Mouse (Mus musculus): ENCODE data around the gene Fam214a. TPM values are rescaled to one million over a fixed set of nuclear protein-coding genes. Genes with fewer than 3 reads are reported as not detected.
A peak's percentile ranks its signal among the peaks of the same experiment; 100 is the strongest.

Fam214a gene
- polyA plus RNA-seq, 1 experiment: not detected

GRCm38 (mm10) chr9:74961073-74961575 lies 8.4 kb downstream of the Fam214a start:
- H3K4me1 ChIP-seq (ENCODE audit: control insufficient read depth, insufficient read depth, low read length): peaks cover 6% of the 10 kb centered on the region
- no peak for TF ChIP-seq POLR2A (IDR thresholded peaks at IDR 0.05; ENCODE audit: insufficient read depth, low read depth, low read length)
- 28% methylated on average over 14 of the region's 14 CpGs for WGBS
- H3K27ac ChIP-seq (ENCODE audit: insufficient read depth, low read depth, low read length): 0 out of 2 replicates have a peak overlapping the region, but pooled peaks have one; percentile 47
- no peak overlapping the region for H3K4me3 ChIP-seq (ENCODE audit: insufficient read depth, low read depth, low read length)

GRCm38 (mm10) chr9:74963953-74964352 lies 11.3 kb downstream of the Fam214a start:
- peaks cover 10% of the 10 kb centered on the region for H3K4me1 ChIP-seq (ENCODE audit: control insufficient read depth, insufficient read depth, low read length)
- H3K4me3 ChIP-seq (ENCODE audit: insufficient read depth, low read depth, low read length): no peak overlapping the region
- WGBS: 91% methylated on average over 2 of the region's 2 CpGs
- no peak for TF ChIP-seq CTCF (IDR thresholded peaks at IDR 0.05; ENCODE audit: insufficient read depth, low read depth, low read length)
- no peak for TF ChIP-seq POLR2A (IDR thresholded peaks at IDR 0.05; ENCODE audit: insufficient read depth, low read depth, low read length)
- no peak overlapping the region for H3K27ac ChIP-seq (ENCODE audit: insufficient read depth, low read depth, low read length)

GRCm38 (mm10) chr9:74964866-74965384 lies 12.2 kb downstream of the Fam214a start:
- H3K4me3 ChIP-seq (ENCODE audit: insufficient read depth, low read depth, low read length): no peak overlapping the region
- peaks cover 10% of the 10 kb centered on the region for H3K4me1 ChIP-seq (ENCODE audit: control insufficient read depth, insufficient read depth, low read length)
- WGBS: 94% methylated on average over 10 of the region's 10 CpGs
- TF ChIP-seq POLR2A (IDR thresholded peaks at IDR 0.05; ENCODE audit: insufficient read depth, low read depth, low read length) (no peak), CTCF (IDR thresholded peaks at IDR 0.05; ENCODE audit: insufficient read depth, low read depth, low read length) (no peak)
- no peak overlapping the region for H3K27ac ChIP-seq (ENCODE audit: insufficient read depth, low read depth, low read length)

GRCm38 (mm10) chr9:74966200-74966599 lies 13.5 kb downstream of the Fam214a start:
- 92% methylated on average over 4 of the region's 4 CpGs for WGBS
- Histone ChIP-seq H3K27ac (ENCODE audit: insufficient read depth, low read depth, low read length) (no peak overlapping the region), H3K4me3 (ENCODE audit: insufficient read depth, low read depth, low read length) (no peak overlapping the region), H3K4me1 (ENCODE audit: control insufficient read depth, insufficient read depth, low read length) (peaks cover 7% of the 10 kb centered on the region)
- TF ChIP-seq POLR2A (IDR thresholded peaks at IDR 0.05; ENCODE audit: insufficient read depth, low read depth, low read length) (no peak), CTCF (IDR thresholded peaks at IDR 0.05; ENCODE audit: insufficient read depth, low read depth, low read length) (no peak)

GRCm38 (mm10) chr9:74968647-74969428 lies 16.2 kb downstream of the Fam214a start:
- WGBS: 91% methylated on average over 8 of the region's 8 CpGs
- no peak overlapping the region for H3K27ac ChIP-seq (ENCODE audit: insufficient read depth, low read depth, low read length)
- H3K4me1 ChIP-seq (ENCODE audit: control insufficient read depth, insufficient read depth, low read length): peaks cover 8% of the 10 kb centered on the region; the same call in 1 of the 2 replicates
- H3K4me3 ChIP-seq (ENCODE audit: insufficient read depth, low read depth, low read length): no peak overlapping the region
- no peak for TF ChIP-seq POLR2A (IDR thresholded peaks at IDR 0.05; ENCODE audit: insufficient read depth, low read depth, low read length)
- no peak for TF ChIP-seq CTCF (IDR thresholded peaks at IDR 0.05; ENCODE audit: insufficient read depth, low read depth, low read length)

GRCm38 (mm10) chr9:74970591-74970990 lies 17.9 kb downstream of the Fam214a start:
- WGBS: 61% methylated on average over 1 of the region's 1 CpGs
- Histone ChIP-seq H3K27ac (ENCODE audit: insufficient read depth, low read depth, low read length) (no peak overlapping the region), H3K4me3 (ENCODE audit: insufficient read depth, low read depth, low read length) (no peak overlapping the region), H3K4me1 (ENCODE audit: control insufficient read depth, insufficient read depth, low read length) (peaks cover 18% of the 10 kb centered on the region)
- no peak for TF ChIP-seq POLR2A (IDR thresholded peaks at IDR 0.05; ENCODE audit: insufficient read depth, low read depth, low read length)
- TF ChIP-seq CTCF (IDR thresholded peaks at IDR 0.05; ENCODE audit: insufficient read depth, low read depth, low read length): no peak

- peaks cover 18% of the 10 kb centered on the region for H3K4me1 ChIP-seq (ENCODE audit: control insufficient read depth, insufficient read depth, low read length)
- no peak overlapping the region for H3K4me3 ChIP-seq (ENCODE audit: insufficient read depth, low read depth, low read length)
- WGBS: 85% methylated on average over 12 of the region's 12 CpGs
- no peak for TF ChIP-seq CTCF (IDR thresholded peaks at IDR 0.05; ENCODE audit: insufficient read depth, low read depth, low read length)
- TF ChIP-seq POLR2A (IDR thresholded peaks at IDR 0.05; ENCODE audit: insufficient read depth, low read depth, low read length): no peak
- no peak overlapping the region for H3K27ac ChIP-seq (ENCODE audit: insufficient read depth, low read depth, low read length)
Observed at GRCm38 (mm10) chr9:74971191-74971976, 18.7 kb downstream of the Fam214a start.

GRCm38 (mm10) chr9:74972736-74973135 lies 20.1 kb downstream of the Fam214a start:
- TF ChIP-seq CTCF (IDR thresholded peaks at IDR 0.05; ENCODE audit: insufficient read depth, low read depth, low read length): no peak
- no peak for TF ChIP-seq POLR2A (IDR thresholded peaks at IDR 0.05; ENCODE audit: insufficient read depth, low read depth, low read length)
- WGBS: 92% methylated on average over 5 of the region's 5 CpGs

GRCm38 (mm10) chr9:74973154-74973553 lies 20.5 kb downstream of the Fam214a start:
- Histone ChIP-seq H3K4me1 (ENCODE audit: control insufficient read depth, insufficient read depth, low read length) (peaks cover 18% of the 10 kb centered on the region), H3K4me3 (ENCODE audit: insufficient read depth, low read depth, low read length) (no peak overlapping the region), H3K27ac (ENCODE audit: insufficient read depth, low read depth, low read length) (no peak overlapping the region)
- WGBS: 89% methylated on average over 4 of the region's 4 CpGs
- no peak for TF ChIP-seq POLR2A (IDR thresholded peaks at IDR 0.05; ENCODE audit: insufficient read depth, low read depth, low read length)
- no peak for TF ChIP-seq CTCF (IDR thresholded peaks at IDR 0.05; ENCODE audit: insufficient read depth, low read depth, low read length)

More at GRCm38 (mm10) chr9:74972736-74973135, 20.1 kb downstream of the Fam214a start:
- no peak overlapping the region for H3K4me3 ChIP-seq (ENCODE audit: insufficient read depth, low read depth, low read length)
- H3K27ac ChIP-seq (ENCODE audit: insufficient read depth, low read depth, low read length): no peak overlapping the region
- peaks cover 16% of the 10 kb centered on the region for H3K4me1 ChIP-seq (ENCODE audit: control insufficient read depth, insufficient read depth, low read length)
